Mouse (Mus musculus): ENCODE measurements at regions not wholly inside any gene's neighbourhood (a gene's known extent, or its start where the extent isn't known, plus 50 kb on each side); places are given as distances from the start of the nearest gene placed in this dataset.

DNA sequence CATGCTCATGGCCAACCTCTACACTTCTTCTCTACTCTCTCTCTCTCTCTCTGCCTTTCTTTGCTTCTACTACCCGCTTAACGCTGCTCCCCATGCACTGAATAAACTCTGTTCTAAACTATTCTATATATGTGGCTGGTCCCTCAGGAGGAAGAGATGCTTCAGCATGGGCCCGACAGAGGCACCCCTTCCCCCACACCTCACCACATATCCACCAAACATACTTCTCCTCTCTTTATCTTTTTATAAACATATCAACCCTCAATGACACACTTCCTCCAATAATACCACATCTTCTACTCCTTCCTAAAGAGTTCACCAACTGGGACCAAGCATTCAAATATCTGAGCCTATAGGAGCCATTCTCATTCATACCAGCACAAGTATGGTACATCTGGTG, 72.6 kb upstream of the Marcks start:
- no peaks in the 10 kb centered on the region for H3K79me2 ChIP-seq (ENCODE audit: control insufficient read depth, insufficient read depth)
- no peak overlapping the region for H3K4me3 ChIP-seq
- H3K27me3 ChIP-seq (ENCODE audit: control insufficient read depth, insufficient read depth, insufficient read length): no peaks in the 10 kb centered on the region
- H3ac ChIP-seq (ENCODE audit: control insufficient read depth, insufficient read length): no peak overlapping the region
- H3K4me2 ChIP-seq (ENCODE audit: low read depth): no peak overlapping the region
- H3K36me3 ChIP-seq (ENCODE audit: control insufficient read depth, insufficient read depth): no peaks in the 10 kb centered on the region
- TF ChIP-seq USF1 (IDR thresholded peaks at IDR 0.05; ENCODE audit: low read depth) (no peak), E2F4 (IDR thresholded peaks at IDR 0.05; ENCODE audit: insufficient read depth) (no peak), MYOD1 (IDR thresholded peaks at IDR 0.05; ENCODE audit: control insufficient read depth in 1 of 3, insufficient read length in 2 of 3, low read depth in 2 of 3) (no peak), MYOG (IDR thresholded peaks at IDR 0.05; ENCODE audit: control insufficient read depth in 1 of 3, insufficient read depth in 1 of 3, insufficient read length in 2 of 3, low read depth in 2 of 3) (no peak), TCF3 (IDR thresholded peaks at IDR 0.05; ENCODE audit: insufficient read length, low read depth) (no peak), MAX (IDR thresholded peaks at IDR 0.05; ENCODE audit: low read depth) (no peak), REST (IDR thresholded peaks at IDR 0.05; ENCODE audit: insufficient read depth, insufficient read length) (no peak), CEBPB (IDR thresholded peaks at IDR 0.05; ENCODE audit: insufficient read depth, poor library complexity, severe bottlenecking) (no peak), POLR2AphosphoS2 (IDR thresholded peaks at IDR 0.05; ENCODE audit: insufficient read length, low read depth) (no peak), TCF12 (IDR thresholded peaks at IDR 0.05; ENCODE audit: insufficient read depth, poor library complexity, severe bottlenecking) (no peak), POLR2A (IDR thresholded peaks at IDR 0.05; ENCODE audit: insufficient read length, low read depth) (no peak), SRF (IDR thresholded peaks at IDR 0.05; ENCODE audit: control insufficient read depth, insufficient read length, low read depth) (no peak)

DNA sequence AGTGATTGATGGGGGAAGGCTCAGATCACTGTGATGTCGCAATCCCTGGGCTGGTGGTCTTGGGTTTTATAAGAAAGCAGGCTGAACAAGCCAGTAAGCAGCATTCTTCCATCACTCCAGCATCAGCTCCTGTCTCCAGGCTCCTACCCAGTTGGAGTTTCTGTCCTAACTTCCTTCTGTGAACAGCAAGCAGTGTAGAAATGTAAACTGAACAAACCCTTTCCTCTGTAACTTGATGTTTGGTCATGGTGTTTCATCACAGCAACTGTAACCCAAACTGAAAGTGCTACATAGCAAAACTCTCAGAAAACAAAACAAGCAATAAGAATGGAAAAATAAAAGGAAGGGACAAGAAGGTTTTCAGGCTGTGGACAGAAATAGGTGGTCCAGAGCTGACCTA, 71.5 kb upstream of the Marcks start:
- no peaks in the 10 kb centered on the region for H3K27me3 ChIP-seq (ENCODE audit: control insufficient read depth, insufficient read depth, insufficient read length)
- no peak overlapping the region for H3ac ChIP-seq (ENCODE audit: control insufficient read depth, insufficient read length)
- H3K36me3 ChIP-seq (ENCODE audit: control insufficient read depth, insufficient read depth): no peaks in the 10 kb centered on the region
- no peak for TF ChIP-seq POLR2AphosphoS2 (IDR thresholded peaks at IDR 0.05; ENCODE audit: insufficient read length, low read depth)
- TF ChIP-seq SRF (IDR thresholded peaks at IDR 0.05; ENCODE audit: control insufficient read depth, insufficient read length, low read depth): no peak
- no peak for TF ChIP-seq MYOD1 (IDR thresholded peaks at IDR 0.05; ENCODE audit: control insufficient read depth in 1 of 3, insufficient read length in 2 of 3, low read depth in 2 of 3)
- no peak for TF ChIP-seq MYOG (IDR thresholded peaks at IDR 0.05; ENCODE audit: control insufficient read depth in 1 of 3, insufficient read depth in 1 of 3, insufficient read length in 2 of 3, low read depth in 2 of 3)
- no peak for TF ChIP-seq TCF12 (IDR thresholded peaks at IDR 0.05; ENCODE audit: insufficient read depth, poor library complexity, severe bottlenecking)
- no peak for TF ChIP-seq POLR2A (IDR thresholded peaks at IDR 0.05; ENCODE audit: insufficient read length, low read depth)
- no peak overlapping the region for H3K4me2 ChIP-seq (ENCODE audit: low read depth)
- H3K4me3 ChIP-seq: no peak overlapping the region
- no peaks in the 10 kb centered on the region for H3K79me2 ChIP-seq (ENCODE audit: control insufficient read depth, insufficient read depth)

DNA sequence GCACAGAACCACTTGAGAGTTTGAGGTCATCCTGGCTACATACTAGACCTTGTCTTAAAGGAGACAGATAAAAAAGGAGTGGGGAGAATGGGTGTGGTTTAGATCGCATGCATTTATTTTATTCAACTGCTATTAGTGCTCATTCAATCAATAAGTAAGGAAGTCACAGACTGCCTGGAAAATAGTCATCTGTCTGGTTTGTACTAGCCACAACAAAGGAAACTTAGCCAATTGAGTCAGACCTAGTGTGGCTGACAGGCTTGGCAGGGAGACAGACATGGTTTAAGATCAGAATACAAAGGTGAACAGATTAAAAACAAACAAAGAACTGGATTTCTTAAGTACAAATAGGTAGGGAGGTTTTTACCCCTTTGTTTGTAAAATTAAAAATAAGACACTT, 68.3 kb upstream of the Marcks start:
- Histone ChIP-seq H3K36me3 (ENCODE audit: control insufficient read depth, insufficient read depth) (no peaks in the 10 kb centered on the region), H3K27me3 (ENCODE audit: control insufficient read depth, insufficient read depth, insufficient read length) (no peaks in the 10 kb centered on the region), H3ac (ENCODE audit: control insufficient read depth, insufficient read length) (no peak overlapping the region), H3K4me2 (ENCODE audit: low read depth) (no peak overlapping the region), H3K79me2 (ENCODE audit: control insufficient read depth, insufficient read depth) (no peaks in the 10 kb centered on the region), H3K4me3 (no peak overlapping the region)
- TF ChIP-seq POLR2A (IDR thresholded peaks at IDR 0.05; ENCODE audit: insufficient read length, low read depth): no peak
- no peak for TF ChIP-seq USF1 (IDR thresholded peaks at IDR 0.05; ENCODE audit: low read depth)
- no peak for TF ChIP-seq CEBPB (IDR thresholded peaks at IDR 0.05; ENCODE audit: insufficient read depth, poor library complexity, severe bottlenecking)
- no peak for TF ChIP-seq REST (IDR thresholded peaks at IDR 0.05; ENCODE audit: insufficient read depth, insufficient read length)
- no peak for TF ChIP-seq TCF12 (IDR thresholded peaks at IDR 0.05; ENCODE audit: insufficient read depth, poor library complexity, severe bottlenecking)
- TF ChIP-seq MYOG (IDR thresholded peaks at IDR 0.05; ENCODE audit: control insufficient read depth in 1 of 3, insufficient read depth in 1 of 3, insufficient read length in 2 of 3, low read depth in 2 of 3): no peak
- no peak for TF ChIP-seq MYOD1 (IDR thresholded peaks at IDR 0.05; ENCODE audit: control insufficient read depth in 1 of 3, insufficient read length in 2 of 3, low read depth in 2 of 3)
- TF ChIP-seq SRF (IDR thresholded peaks at IDR 0.05; ENCODE audit: control insufficient read depth, insufficient read length, low read depth): no peak
- TF ChIP-seq MAX (IDR thresholded peaks at IDR 0.05; ENCODE audit: low read depth): no peak
- no peak for TF ChIP-seq TCF3 (IDR thresholded peaks at IDR 0.05; ENCODE audit: insufficient read length, low read depth)
- TF ChIP-seq E2F4 (IDR thresholded peaks at IDR 0.05; ENCODE audit: insufficient read depth): no peak
- no peak for TF ChIP-seq POLR2AphosphoS2 (IDR thresholded peaks at IDR 0.05; ENCODE audit: insufficient read length, low read depth)

DNA sequence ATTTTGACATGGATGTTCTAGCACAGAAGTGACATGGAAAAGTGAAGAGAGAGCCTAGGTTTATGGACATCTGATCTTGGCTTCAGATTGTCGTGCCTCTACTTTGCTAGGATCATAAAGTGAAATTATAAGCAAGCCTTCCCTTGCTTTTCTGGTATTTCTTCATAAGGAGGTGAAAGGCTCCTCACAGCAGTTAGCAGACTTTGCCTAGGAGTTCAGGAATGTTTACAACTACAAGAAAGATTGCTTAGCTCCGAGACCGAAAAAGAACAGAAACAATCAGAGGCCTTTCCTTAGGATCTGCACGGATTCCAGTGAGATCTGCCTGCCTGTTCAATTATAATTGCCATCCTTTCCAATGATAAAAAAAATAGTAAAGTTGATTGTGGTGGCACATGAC, 67.8 kb upstream of the Marcks start:
- Histone ChIP-seq H3K79me2 (ENCODE audit: control insufficient read depth, insufficient read depth) (no peaks in the 10 kb centered on the region), H3K27me3 (ENCODE audit: control insufficient read depth, insufficient read depth, insufficient read length) (no peaks in the 10 kb centered on the region), H3K36me3 (ENCODE audit: control insufficient read depth, insufficient read depth) (no peaks in the 10 kb centered on the region), H3K4me2 (ENCODE audit: low read depth) (no peak overlapping the region), H3K4me3 (no peak overlapping the region), H3ac (ENCODE audit: control insufficient read depth, insufficient read length) (no peak overlapping the region)
- TF ChIP-seq SRF (IDR thresholded peaks at IDR 0.05; ENCODE audit: control insufficient read depth, insufficient read length, low read depth) (no peak), POLR2AphosphoS2 (IDR thresholded peaks at IDR 0.05; ENCODE audit: insufficient read length, low read depth) (no peak), USF1 (IDR thresholded peaks at IDR 0.05; ENCODE audit: low read depth) (no peak), CEBPB (IDR thresholded peaks at IDR 0.05; ENCODE audit: insufficient read depth, poor library complexity, severe bottlenecking) (no peak), REST (IDR thresholded peaks at IDR 0.05; ENCODE audit: insufficient read depth, insufficient read length) (no peak), MYOD1 (IDR thresholded peaks at IDR 0.05; ENCODE audit: control insufficient read depth in 1 of 3, insufficient read length in 2 of 3, low read depth in 2 of 3) (no peak), MYOG (IDR thresholded peaks at IDR 0.05; ENCODE audit: control insufficient read depth in 1 of 3, insufficient read depth in 1 of 3, insufficient read length in 2 of 3, low read depth in 2 of 3) (no peak), POLR2A (IDR thresholded peaks at IDR 0.05; ENCODE audit: insufficient read length, low read depth) (no peak), E2F4 (IDR thresholded peaks at IDR 0.05; ENCODE audit: insufficient read depth) (no peak), MAX (IDR thresholded peaks at IDR 0.05; ENCODE audit: low read depth) (no peak), TCF12 (IDR thresholded peaks at IDR 0.05; ENCODE audit: insufficient read depth, poor library complexity, severe bottlenecking) (no peak), TCF3 (IDR thresholded peaks at IDR 0.05; ENCODE audit: insufficient read length, low read depth) (no peak)

Data from myocyte (in vitro differentiated cells).